Mouse (Mus musculus) kidney, postnatal 0 days (tissue): ENCODE measurements around the gene Atp11c. TPM values are rescaled to one million over a fixed set of nuclear protein-coding genes. Genes with fewer than 3 reads are reported as not detected.
A peak's percentile ranks its signal among the peaks of the same experiment; 100 is the strongest.

ENCODE experiments used
- ATAC-seq: fragments of 200-750 bp; cut with Nextera tagmentation; replicated peaks from 2 replicates; pipeline ENCODE4 v1.8.0; 2017; ENCODE audit warnings: low read depth, moderate number of reproducible peaks, moderate TSS enrichment, moderate library complexity; ENCODE audit not compliant: low FRiP score
- DNase-seq: peaks from one replicate; pipeline ENCODE4 v3.0.0-alpha.2; 2016; ENCODE audit warnings: low spot score
- H3K27ac ChIP-seq: fragments of 300-500 bp; sonication (generic); 2 replicates; pipeline ENCODE4 v1.5.1; 2014; ENCODE audit warnings: mild to moderate bottlenecking
- H3K27me3 ChIP-seq: fragments of 300-500 bp; sonication (generic); 2 replicates; pipeline ENCODE4 v1.6.1; 2014; ENCODE audit warnings: low read length, mixed read lengths; ENCODE audit not compliant: insufficient read depth
- H3K36me3 ChIP-seq: fragments of 300-500 bp; sonication (generic); 2 replicates; pipeline ENCODE4 v1.6.1; 2014; ENCODE audit warnings: low read length, mixed read lengths; ENCODE audit not compliant: insufficient read depth
- H3K4me1 ChIP-seq: fragments of 300-500 bp; sonication (generic); replicated peaks from 2 replicates; pipeline ENCODE4 v1.6.1; 2014; ENCODE audit warnings: antibody characterized with exemption, low read length, mixed read lengths; ENCODE audit not compliant: insufficient read depth
- H3K4me2 ChIP-seq: fragments of 300-500 bp; sonication (generic); 2 replicates; pipeline ENCODE4 v1.6.1; 2014; ENCODE audit warnings: mild to moderate bottlenecking, low read length, moderate library complexity, mixed read lengths
- H3K4me3 ChIP-seq: fragments of 300-500 bp; sonication (generic); replicated peaks from 2 replicates; pipeline ENCODE4 v1.5.1; 2014; ENCODE audit warnings: low read depth, low read length
- H3K9ac ChIP-seq: fragments of 300-500 bp; sonication (generic); 2 replicates; pipeline ENCODE4 v1.6.1; 2014; ENCODE audit warnings: low read depth, low read length
- H3K9me3 ChIP-seq: fragments of 300-500 bp; sonication (generic); replicated peaks from 2 replicates; pipeline ENCODE4 v1.6.1; 2016; ENCODE audit warnings: low read length, inconsistent platforms, mixed read lengths
- CTCF ChIP-seq: IDR thresholded peaks from 2 replicates; pipeline ENCODE4 v1.5.1; 2016; ENCODE audit warnings: antibody characterized with exemption, low read depth, mild to moderate bottlenecking, moderate library complexity
- WGBS: fragments of 180-500 bp; shearing (Covaris S2); extraction: QIAGEN DNeasy Blood & Tissue Kit; methylation state at CpG from one replicate; pipeline ENCODE4 v1.1.7; 2014; 5-methylcytosine and 5-hydroxymethylcytosine counted together
- microRNA counts: library from miRNA; unstranded; fragments of <30 nt; microRNA quantifications from one replicate; lab custom pipeline; 2015
- microRNA-seq: library from miRNA; unstranded; fragments of <30 nt; microRNA quantifications from one replicate; pipeline ENCODE4, GENCODE M21; 2016
- polyA plus RNA-seq: library from polyadenylated mRNA; unstranded; fragments of >200 nt; fragmentation: Nextera tagmentation; extraction: Ambion mirVana; gene quantifications from 2 replicates; pipeline ENCODE4 v1.2.1, GENCODE M21; 2015

Atp11c gene
- polyA plus RNA-seq, 1 experiment from 2014 or later: 6.9 TPM

GRCm38 (mm10) chrX:60255346-60255745 is 337.2 kb downstream of the Atp11c start:
- no peak overlapping the region for H3K9ac ChIP-seq
- ATAC-seq (no peak), DNase-seq (no peak)
- TF ChIP-seq CTCF: no peak
- H3K27ac ChIP-seq: no peak overlapping the region
- H3K36me3 ChIP-seq: no peaks in the 10 kb centered on the region
- H3K4me1 ChIP-seq: no peaks in the 10 kb centered on the region
- no peaks in the 10 kb centered on the region for H3K27me3 ChIP-seq
- H3K9me3 ChIP-seq: no peaks in the 10 kb centered on the region
- no peak overlapping the region for H3K4me2 ChIP-seq
- no peak overlapping the region for H3K4me3 ChIP-seq

GRCm38 (mm10) chrX:60187726-60188125 is 404.8 kb downstream of the Atp11c start:
- 39% methylated on average over 1 of the region's 1 CpGs for WGBS
- TF ChIP-seq CTCF: no peak
- Histone ChIP-seq H3K4me1 (no peaks in the 10 kb centered on the region), H3K4me3 (no peak overlapping the region), H3K4me2 (no peak overlapping the region), H3K9me3 (no peaks in the 10 kb centered on the region), H3K36me3 (no peaks in the 10 kb centered on the region), H3K27me3 (no peaks in the 10 kb centered on the region), H3K27ac (no peak overlapping the region), H3K9ac (no peak overlapping the region)
- ATAC-seq (no peak), DNase-seq (no peak)

DNA sequence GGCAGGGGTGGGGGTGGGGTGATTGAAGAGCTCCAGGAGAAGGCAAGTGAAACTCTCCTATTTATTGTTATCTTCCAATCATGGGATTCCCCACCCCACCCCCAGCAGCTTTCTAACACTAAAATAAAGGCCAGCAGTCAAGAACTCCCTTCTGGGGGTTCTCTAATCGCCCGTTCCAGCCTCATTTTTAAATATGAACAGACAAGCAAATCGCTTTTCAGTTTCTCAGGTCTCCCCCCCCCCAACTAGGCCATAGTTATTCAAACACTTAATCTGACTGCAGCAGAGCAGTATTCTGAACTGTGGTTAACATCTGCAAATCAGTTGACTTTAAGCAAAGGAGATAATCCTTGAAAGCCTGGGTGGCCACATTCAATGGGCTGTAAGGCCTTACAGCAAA is 409.9 kb downstream of the Atp11c start:
- Histone ChIP-seq H3K4me3 (no peak overlapping the region), H3K27me3 (no peaks in the 10 kb centered on the region), H3K4me1 (no peaks in the 10 kb centered on the region), H3K9me3 (no peaks in the 10 kb centered on the region), H3K36me3 (no peaks in the 10 kb centered on the region), H3K9ac (no peak overlapping the region), H3K4me2 (no peak overlapping the region), H3K27ac (no peak overlapping the region)
- no peak for TF ChIP-seq CTCF
- WGBS: 64% methylated on average over 3 of the region's 3 CpGs
- DNase-seq (no peak), ATAC-seq (no peak)

- 27% methylated on average over 28 of the region's 28 CpGs for WGBS
- no peaks in the 10 kb centered on the region for H3K27me3 ChIP-seq
These were observed 413.6 kb downstream of the Atp11c start, which contains the start of gene Mcf2 for GRCm38 (mm10) chrX:60178744-60179458. Gene Mcf2, minus strand, starts transcription at chrX:60179089.

DNA sequence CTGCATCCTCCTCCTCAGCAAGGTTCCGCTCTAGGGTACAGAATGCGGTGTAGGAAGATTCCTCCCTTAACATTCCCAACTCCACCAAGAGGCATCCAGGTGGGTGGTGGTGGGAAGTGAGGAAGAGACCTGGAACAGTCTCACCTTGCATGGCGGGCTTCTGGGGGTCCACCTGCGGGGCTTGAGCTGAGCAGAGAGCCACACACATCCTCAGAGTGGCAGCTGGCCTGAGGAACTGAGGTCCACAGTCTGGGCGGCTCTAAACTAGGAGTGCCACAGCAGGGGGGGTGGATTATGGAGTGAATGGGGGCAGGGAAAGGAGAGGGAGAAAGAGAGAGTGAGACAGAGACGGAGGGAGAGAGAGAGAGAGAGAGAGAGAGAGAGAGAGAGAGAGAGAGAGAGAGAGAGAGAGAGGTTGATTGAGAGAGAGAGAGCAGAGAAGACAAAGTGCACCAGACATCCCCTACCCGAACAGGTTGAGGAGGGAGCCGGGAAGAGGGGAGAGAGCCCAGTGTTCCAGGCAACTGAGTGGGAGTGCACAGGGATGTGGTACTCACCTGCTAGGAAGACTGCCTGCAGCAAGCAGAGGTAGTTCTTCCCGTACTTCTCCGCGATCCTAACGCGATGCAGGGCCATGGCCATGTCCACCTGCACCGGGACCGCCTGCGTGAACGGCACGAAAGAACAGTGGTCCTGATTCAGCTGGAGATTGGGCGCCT is 414.3 kb downstream of the Atp11c start:
- no peak for TF ChIP-seq CTCF
- H3K9ac ChIP-seq: no peak overlapping the region
- DNase-seq (no peak), ATAC-seq (no peak)
- no peaks in the 10 kb centered on the region for H3K36me3 ChIP-seq
- peak overlapping the region; percentile 64 for H3K4me2 ChIP-seq
- no peak overlapping the region for H3K27ac ChIP-seq
- H3K4me3 ChIP-seq: peak overlapping the region; percentile 33
- no peaks in the 10 kb centered on the region for H3K27me3 ChIP-seq
- H3K9me3 ChIP-seq: no peaks in the 10 kb centered on the region
- H3K4me1 ChIP-seq: no peaks in the 10 kb centered on the region
- WGBS: 19% methylated on average over 19 of the region's 19 CpGs

More at GRCm38 (mm10) chrX:60178744-60179458, 413.6 kb downstream of the Atp11c start, which contains the start of gene Mcf2:
- Histone ChIP-seq H3K9me3 (no peaks in the 10 kb centered on the region), H3K4me3 (peak within 1 kb of the TSS; percentile 33), H3K4me2 (peak within 1 kb of the TSS; percentile 64), H3K27ac (no peak within 1 kb of the TSS), H3K4me1 (no peaks in the 10 kb centered on the region), H3K9ac (no peak within 1 kb of the TSS), H3K36me3 (no peaks in the 10 kb centered on the region)
- ATAC-seq (peak; percentile 21; the same call in 1 of the 2 replicates), DNase-seq (peak; percentile 9)
- peak; percentile 8; the same call in 1 of the 2 replicates for TF ChIP-seq CTCF

MicroRNAs encoded within 50 kb of the gene (microRNA counts, 519-probe panel; counts per million panel counts)
- 330 counts per million, percentile 68 among the panel's probes with 10 or more counts for microRNA mmu-miR-505 (lab: Ali Mortazavi, UCI)

Small RNA genes lying within 50 kb of the gene (microRNA-seq; reads per million reads assigned to microRNA genes)
- gene Mir505: 24.0 reads per million, percentile 35 among the genes with 10 or more reads in this experiment

Other genes with a start within 250 kb of the Atp11c start
- gene Gm7073, start 53.4 kb downstream of the Atp11c start, polyA plus RNA-seq: not detected in 2 replicates